Mouse (Mus musculus) liver, adult 2 months (tissue): ENCODE data around the gene Slc25a28. TPM values are rescaled to one million over a fixed set of nuclear protein-coding genes. Genes with fewer than 3 reads are reported as not detected.

Source experiments
- DNase-seq: peaks from one replicate; pipeline ENCODE4 v3.0.0-alpha.2; 2011; ENCODE audit warnings: low read depth, low spot score; ENCODE audit errors: extremely low read depth
- H3K27ac ChIP-seq: fragments of 200-500 bp; replicated peaks from 2 replicates; pipeline ENCODE4 v1.5.1; 2012; ENCODE audit warnings: low read depth, mild to moderate bottlenecking, control low read depth, inconsistent platforms, low read length; ENCODE audit not compliant: insufficient read depth
- H3K27me3 ChIP-seq: fragments of 200-500 bp; 2 replicates; pipeline ENCODE4 v1.6.1; 2012; ENCODE audit warnings: mild to moderate bottlenecking, moderate library complexity, low read length, inconsistent platforms; ENCODE audit not compliant: control insufficient read depth, insufficient read depth
- H3K36me3 ChIP-seq: fragments of 200-500 bp; 2 replicates; pipeline ENCODE4 v1.6.1; 2012; ENCODE audit warnings: low read length, inconsistent platforms; ENCODE audit not compliant: control insufficient read depth, insufficient read depth
- H3K4me1 ChIP-seq: fragments of 200-500 bp; 2 replicates; pipeline ENCODE4 v1.6.1; 2011; ENCODE audit warnings: low read length; ENCODE audit not compliant: control insufficient read depth, insufficient read depth
- H3K4me3 ChIP-seq: fragments of 200-500 bp; 2 replicates; pipeline ENCODE4 v1.5.1; 2011; ENCODE audit warnings: low read depth, mild to moderate bottlenecking, control low read depth, low read length, moderate library complexity; ENCODE audit not compliant: insufficient read depth
- H3K79me2 ChIP-seq: fragments of 200-500 bp; 2 replicates; pipeline ENCODE4 v1.6.1; 2012; ENCODE audit warnings: inconsistent platforms, mild to moderate bottlenecking, low read length, moderate library complexity; ENCODE audit not compliant: control insufficient read depth, insufficient read depth
- H3K9ac ChIP-seq: fragments of 200-500 bp; 2 replicates; pipeline ENCODE4 v1.6.1; 2012; ENCODE audit warnings: low read depth, mild to moderate bottlenecking, control low read depth, inconsistent platforms, low read length
- CTCF ChIP-seq: fragments of 200-500 bp; IDR thresholded peaks from 2 replicates; pipeline ENCODE4 v1.5.1; 2011; ENCODE audit warnings: low read depth, low read length, control low read depth
- POLR2A ChIP-seq: fragments of 200-500 bp; IDR thresholded peaks from 2 replicates; pipeline ENCODE4 v1.6.1; 2011; ENCODE audit warnings: low read length, control low read depth; ENCODE audit not compliant: insufficient read depth; ENCODE audit errors: extremely low read depth
- WGBS: fragments of 180-500 bp; shearing (Covaris S2); methylation state at CpG from one replicate; pipeline ENCODE4 v1.1.7; 2018; 5-methylcytosine and 5-hydroxymethylcytosine counted together
- polyA plus RNA-seq: library from polyadenylated mRNA; depleted of rRNA; stranded (reverse); fragments of >200 nt; gene quantifications from 2 replicates; pipeline ENCODE4 v1.2.3, GENCODE M21; 2012
- total RNA-seq: library from RNA; depleted of rRNA; stranded (reverse); fragments of >200 nt; gene quantifications from 2 replicates; pipeline ENCODE4 v1.2.3, GENCODE M21; 2014

Slc25a28 gene
- total and polyA plus RNA-seq, 2 experiments = 20.5 to 43.0 TPM

- H3K36me3 ChIP-seq = no peaks in the 10 kb centered on the region
- H3K4me3 ChIP-seq = peak overlapping the region; percentile 66
- WGBS = under 1% methylated on average over 28 of the region's 29 CpGs
- H3K79me2 ChIP-seq = peaks cover 9% of the 10 kb centered on the region; the same call in 1 of the 2 replicates
- peak overlapping the region; percentile 45 for H3K27ac ChIP-seq
- H3K9ac ChIP-seq = peak overlapping the region; percentile 92
- DNase-seq = peak; percentile 66
- H3K4me1 ChIP-seq = peaks cover 9% of the 10 kb centered on the region
- H3K27me3 ChIP-seq = no peaks in the 10 kb centered on the region
- TF ChIP-seq CTCF = no peak
- TF ChIP-seq POLR2A = no peak
Measured at GRCm38 (mm10) chr19:43674316-43674689, 378 bp downstream of the Slc25a28 start.

GRCm38 (mm10) chr19:43673513-43674315 is 967 bp downstream of the Slc25a28 start:
- H3K79me2 ChIP-seq = peaks cover 9% of the 10 kb centered on the region; the same call in 1 of the 2 replicates
- 8% methylated on average over 21 of the region's 21 CpGs for WGBS
- DNase-seq = no peak
- peaks cover 9% of the 10 kb centered on the region for H3K4me1 ChIP-seq
- peak overlapping the region; percentile 92 for H3K9ac ChIP-seq
- H3K4me3 ChIP-seq = peak overlapping the region; percentile 66
- H3K27me3 ChIP-seq = no peaks in the 10 kb centered on the region
- TF ChIP-seq POLR2A (no peak), CTCF (no peak)
- H3K27ac ChIP-seq = peak overlapping the region; percentile 45
- H3K36me3 ChIP-seq = no peaks in the 10 kb centered on the region

GRCm38 (mm10) chr19:43671054-43671453 is 3.6 kb downstream of the Slc25a28 start:
- Histone ChIP-seq H3K27ac (peak overlapping the region; percentile 24), H3K36me3 (no peaks in the 10 kb centered on the region), H3K79me2 (peaks cover 9% of the 10 kb centered on the region; the same call in 1 of the 2 replicates), H3K9ac (no peak overlapping the region), H3K4me1 (peaks cover 9% of the 10 kb centered on the region), H3K4me3 (no peak overlapping the region), H3K27me3 (no peaks in the 10 kb centered on the region)
- TF ChIP-seq CTCF = no peak
- no peak for TF ChIP-seq POLR2A
- DNase-seq = no peak
- WGBS = 69% methylated on average over 7 of the region's 7 CpGs

GRCm38 (mm10) chr19:43669136-43669759 is 5.4 kb downstream of the Slc25a28 start:
- Histone ChIP-seq H3K4me1 (peaks cover 9% of the 10 kb centered on the region), H3K27ac (no peak overlapping the region), H3K79me2 (peaks cover 9% of the 10 kb centered on the region; the same call in 1 of the 2 replicates), H3K4me3 (no peak overlapping the region), H3K9ac (no peak overlapping the region), H3K36me3 (no peaks in the 10 kb centered on the region), H3K27me3 (no peaks in the 10 kb centered on the region)
- 80% methylated on average over 8 of the region's 8 CpGs for WGBS
- DNase-seq = peak; percentile 26
- no peak for TF ChIP-seq CTCF
- TF ChIP-seq POLR2A = no peak

DNA sequence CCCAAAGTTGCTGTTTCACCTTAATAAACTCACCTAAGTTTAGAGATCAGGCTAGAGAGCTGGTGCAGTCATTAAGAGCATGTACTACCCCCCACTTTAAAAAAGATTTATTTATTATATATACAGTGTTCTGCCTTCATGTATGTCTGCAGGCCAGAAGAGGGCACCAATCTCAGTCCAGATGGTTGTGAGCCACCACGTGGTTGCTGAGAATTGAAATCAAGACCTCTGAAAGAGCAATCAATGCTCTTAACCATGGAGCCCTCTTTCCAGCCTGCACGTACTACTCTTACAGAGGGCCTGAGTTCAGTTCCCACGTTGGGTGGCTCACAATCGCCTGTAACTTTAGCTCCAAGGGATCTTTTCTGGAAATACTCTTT is 7.3 kb downstream of the Slc25a28 start:
- no peak for TF ChIP-seq CTCF
- TF ChIP-seq POLR2A = no peak
- Histone ChIP-seq H3K27me3 (no peaks in the 10 kb centered on the region), H3K27ac (no peak overlapping the region), H3K4me1 (peaks cover 5% of the 10 kb centered on the region; the same call in 1 of the 2 replicates), H3K36me3 (no peaks in the 10 kb centered on the region; the same call in none of the 2 replicates), H3K4me3 (no peak overlapping the region), H3K9ac (no peak overlapping the region), H3K79me2 (peaks cover 2% of the 10 kb centered on the region; the same call in 1 of the 2 replicates)
- 65% methylated on average over 4 of the region's 4 CpGs for WGBS
- no peak for DNase-seq
